Mouse (Mus musculus): ENCODE data around the gene Ahcyl2. TPM values are rescaled to one million over a fixed set of nuclear protein-coding genes. Genes with fewer than 3 reads are reported as not detected.

Gene Ahcyl2
- polyA plus RNA-seq, 1 experiment, result 0.34 TPM

- Histone ChIP-seq H3K9me3 (ENCODE audit: control insufficient read depth, low read length) (no peaks in the 10 kb centered on the region), H3K4me1 (ENCODE audit: control insufficient read depth) (no peaks in the 10 kb centered on the region), H3K36me3 (ENCODE audit: control insufficient read depth) (peaks cover 2% of the 10 kb centered on the region; the same call in 1 of the 2 replicates), H3K4me3 (replicated peaks) (no peak overlapping the region), H3K27me3 (ENCODE audit: control insufficient read depth) (no peaks in the 10 kb centered on the region)
- TF ChIP-seq GATA1 (IDR thresholded peaks at IDR 0.05; ENCODE audit: low read length), result no peak
- TF ChIP-seq TAL1 (IDR thresholded peaks at IDR 0.05; ENCODE audit: low read length), result no peak
These were observed 51.5 kb downstream of the Ahcyl2 start for GRCm38 (mm10) chr6:29819309-29819708.

DNA sequence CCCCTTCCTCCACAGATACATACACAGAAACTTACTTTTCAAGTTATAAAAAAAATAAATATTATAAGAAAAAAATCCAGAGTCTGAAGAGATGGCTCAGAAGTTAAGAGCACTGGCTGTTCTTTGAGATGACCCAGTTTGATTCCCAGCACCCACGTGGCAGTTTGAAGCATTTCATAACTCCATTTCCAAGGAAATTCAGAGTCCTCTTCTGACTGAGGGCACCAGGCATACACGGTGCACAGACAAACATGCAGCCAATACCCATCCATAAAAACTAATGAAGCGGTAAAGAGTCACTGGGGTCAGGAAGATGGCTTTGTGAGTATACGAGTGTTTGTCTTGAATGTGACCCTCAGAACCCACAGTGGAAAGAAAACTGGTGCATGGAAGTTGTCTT, 52.5 kb downstream of the Ahcyl2 start:
- H3K27me3 ChIP-seq (ENCODE audit: control insufficient read depth), result no peaks in the 10 kb centered on the region
- TF ChIP-seq TAL1 (IDR thresholded peaks at IDR 0.05; ENCODE audit: low read length) (no peak), GATA1 (IDR thresholded peaks at IDR 0.05; ENCODE audit: low read length) (no peak)
- H3K9me3 ChIP-seq (ENCODE audit: control insufficient read depth, low read length), result no peaks in the 10 kb centered on the region
- no peaks in the 10 kb centered on the region for H3K4me1 ChIP-seq (ENCODE audit: control insufficient read depth)
- H3K4me3 ChIP-seq (replicated peaks), result no peak overlapping the region
- peaks cover 2% of the 10 kb centered on the region; the same call in 1 of the 2 replicates for H3K36me3 ChIP-seq (ENCODE audit: control insufficient read depth)

GRCm38 (mm10) chr6:29820926-29821325, 53.1 kb downstream of the Ahcyl2 start:
- H3K27me3 ChIP-seq (ENCODE audit: control insufficient read depth), result no peaks in the 10 kb centered on the region
- H3K36me3 ChIP-seq (ENCODE audit: control insufficient read depth), result peaks cover 2% of the 10 kb centered on the region; the same call in 1 of the 2 replicates
- H3K4me3 ChIP-seq (replicated peaks), result no peak overlapping the region
- no peaks in the 10 kb centered on the region for H3K9me3 ChIP-seq (ENCODE audit: control insufficient read depth, low read length)
- no peaks in the 10 kb centered on the region for H3K4me1 ChIP-seq (ENCODE audit: control insufficient read depth)
- no peak for TF ChIP-seq GATA1 (IDR thresholded peaks at IDR 0.05; ENCODE audit: low read length)
- no peak for TF ChIP-seq TAL1 (IDR thresholded peaks at IDR 0.05; ENCODE audit: low read length)

- TF ChIP-seq GATA1 (IDR thresholded peaks at IDR 0.05; ENCODE audit: low read length), result no peak
- TF ChIP-seq TAL1 (IDR thresholded peaks at IDR 0.05; ENCODE audit: low read length), result no peak
- Histone ChIP-seq H3K4me1 (ENCODE audit: control insufficient read depth) (no peaks in the 10 kb centered on the region), H3K27me3 (ENCODE audit: control insufficient read depth) (no peaks in the 10 kb centered on the region), H3K4me3 (replicated peaks) (no peak overlapping the region), H3K36me3 (ENCODE audit: control insufficient read depth) (peaks cover 2% of the 10 kb centered on the region; the same call in 1 of the 2 replicates), H3K9me3 (ENCODE audit: control insufficient read depth, low read length) (no peaks in the 10 kb centered on the region)
These were observed 54.0 kb downstream of the Ahcyl2 start for GRCm38 (mm10) chr6:29821770-29822169.

- TF ChIP-seq GATA1 (IDR thresholded peaks at IDR 0.05; ENCODE audit: low read length), result no peak
- no peak for TF ChIP-seq TAL1 (IDR thresholded peaks at IDR 0.05; ENCODE audit: low read length)
These were observed 57.5 kb downstream of the Ahcyl2 start for GRCm38 (mm10) chr6:29825302-29825701.

DNA sequence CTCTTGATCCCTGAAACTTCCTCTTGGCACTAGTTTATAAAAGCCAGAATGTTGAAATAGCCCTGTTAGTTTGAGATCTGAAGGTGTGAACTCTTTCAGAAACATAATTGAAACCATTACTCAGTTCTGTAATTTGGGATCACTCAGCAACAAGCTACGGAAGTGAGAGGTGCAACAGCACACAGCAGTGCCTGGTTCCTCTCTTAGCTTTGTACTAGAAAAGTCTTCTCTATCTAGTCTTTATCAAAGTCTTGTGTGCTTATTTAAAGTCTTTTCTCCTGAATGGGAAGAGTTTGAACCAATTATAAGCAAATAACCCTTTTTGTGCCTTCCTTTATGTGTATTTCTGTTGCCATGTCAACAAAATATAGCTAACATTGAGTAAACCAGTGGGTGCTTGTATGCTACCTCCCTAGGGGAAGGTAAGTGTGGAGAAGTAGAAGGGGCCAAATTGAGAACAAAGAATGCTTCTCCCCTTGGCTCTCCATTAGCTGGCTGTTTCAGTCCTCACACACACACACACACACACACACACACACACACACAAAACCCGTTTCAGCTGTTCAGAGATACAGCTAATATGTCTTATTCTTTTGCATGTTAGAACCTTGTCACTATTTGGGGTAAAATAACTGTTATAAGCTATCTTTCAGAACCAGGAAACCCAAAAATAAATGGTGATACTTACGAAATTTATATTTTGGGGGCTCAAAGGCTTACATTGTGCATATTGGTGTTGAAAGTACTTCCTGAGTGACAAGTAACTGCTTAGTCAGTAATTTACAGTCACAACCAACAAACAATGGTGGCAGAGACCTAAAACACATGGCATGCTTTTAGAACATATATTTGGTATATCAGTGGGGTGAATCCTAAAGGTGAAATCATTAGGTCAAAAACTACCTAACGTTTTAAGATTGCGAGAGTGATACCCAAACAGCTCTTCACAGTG, 59.8 kb downstream of the Ahcyl2 start:
- no peaks in the 10 kb centered on the region for H3K9me3 ChIP-seq (ENCODE audit: control insufficient read depth, low read length)
- H3K36me3 ChIP-seq (ENCODE audit: control insufficient read depth), result no peaks in the 10 kb centered on the region
- no peaks in the 10 kb centered on the region for H3K4me1 ChIP-seq (ENCODE audit: control insufficient read depth)
- no peaks in the 10 kb centered on the region for H3K27me3 ChIP-seq (ENCODE audit: control insufficient read depth)
- TF ChIP-seq TAL1 (IDR thresholded peaks at IDR 0.05; ENCODE audit: low read length), result no peak
- TF ChIP-seq GATA1 (IDR thresholded peaks at IDR 0.05; ENCODE audit: low read length), result no peak
- no peak overlapping the region for H3K4me3 ChIP-seq (replicated peaks)

More at GRCm38 (mm10) chr6:29825302-29825701, 57.5 kb downstream of the Ahcyl2 start:
- Histone ChIP-seq H3K27me3 (ENCODE audit: control insufficient read depth) (no peaks in the 10 kb centered on the region), H3K36me3 (ENCODE audit: control insufficient read depth) (peaks cover 2% of the 10 kb centered on the region; the same call in 1 of the 2 replicates), H3K9me3 (ENCODE audit: control insufficient read depth, low read length) (no peaks in the 10 kb centered on the region), H3K4me3 (replicated peaks) (no peak overlapping the region), H3K4me1 (ENCODE audit: control insufficient read depth) (no peaks in the 10 kb centered on the region)

DNA sequence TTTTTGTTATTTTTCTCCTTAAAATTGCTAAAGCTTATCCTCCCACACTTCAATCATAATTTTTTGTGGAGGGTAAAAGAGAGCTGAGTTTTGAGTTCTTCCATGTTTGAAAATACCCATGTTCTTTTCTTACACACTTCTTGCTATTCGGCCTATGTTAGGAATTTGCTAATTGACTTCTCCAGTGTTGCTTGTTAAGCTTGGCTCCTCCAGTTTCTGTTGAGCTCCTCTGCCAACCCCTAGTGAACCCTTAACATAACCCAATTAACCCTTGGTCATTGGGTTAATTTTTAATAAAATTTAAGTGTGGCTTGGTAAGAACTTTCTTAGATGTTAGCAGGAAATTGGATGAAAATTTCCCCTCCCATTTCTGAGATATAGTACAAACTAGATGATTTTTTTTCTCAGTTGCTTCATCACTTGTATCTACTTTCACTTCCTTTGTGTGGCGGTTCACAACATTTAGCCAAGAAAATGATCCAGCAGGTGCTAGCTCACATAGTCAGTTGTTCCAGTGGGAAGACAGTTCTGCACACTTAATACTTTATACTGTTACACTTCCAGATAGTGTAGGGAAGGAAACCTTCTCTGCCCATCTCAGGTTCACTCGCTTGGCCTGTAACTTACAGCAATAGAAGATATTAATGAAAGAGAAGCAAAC, 60.9 kb downstream of the Ahcyl2 start:
- no peaks in the 10 kb centered on the region for H3K27me3 ChIP-seq (ENCODE audit: control insufficient read depth)
- no peak overlapping the region for H3K4me3 ChIP-seq (replicated peaks)
- H3K36me3 ChIP-seq (ENCODE audit: control insufficient read depth), result no peaks in the 10 kb centered on the region
- H3K4me1 ChIP-seq (ENCODE audit: control insufficient read depth), result no peaks in the 10 kb centered on the region
- no peak for TF ChIP-seq TAL1 (IDR thresholded peaks at IDR 0.05; ENCODE audit: low read length)
- no peak for TF ChIP-seq GATA1 (IDR thresholded peaks at IDR 0.05; ENCODE audit: low read length)
- no peaks in the 10 kb centered on the region for H3K9me3 ChIP-seq (ENCODE audit: control insufficient read depth, low read length)

DNA sequence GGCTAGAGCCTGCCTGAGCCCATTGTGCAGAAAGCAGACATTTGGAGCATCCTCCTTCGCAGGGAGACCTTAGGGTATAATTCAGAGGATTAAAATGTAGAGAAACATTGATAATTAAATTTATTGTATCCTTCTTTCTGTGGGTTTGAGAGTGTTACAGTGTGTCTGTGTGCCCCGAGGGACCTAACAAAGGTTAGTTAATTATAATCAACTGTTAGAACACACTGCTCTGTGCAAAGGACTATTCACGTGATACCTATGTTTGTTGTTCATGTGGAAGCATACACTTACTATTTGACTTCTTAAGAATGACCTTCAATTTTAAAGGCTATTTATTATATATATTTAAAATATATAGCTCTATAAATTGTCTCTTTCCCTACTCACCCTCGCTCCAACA, 64.5 kb downstream of the Ahcyl2 start:
- peaks cover 6% of the 10 kb centered on the region for H3K4me1 ChIP-seq (ENCODE audit: control insufficient read depth)
- no peaks in the 10 kb centered on the region for H3K9me3 ChIP-seq (ENCODE audit: control insufficient read depth, low read length)
- H3K36me3 ChIP-seq (ENCODE audit: control insufficient read depth), result no peaks in the 10 kb centered on the region
- no peak overlapping the region for H3K4me3 ChIP-seq (replicated peaks)
- H3K27me3 ChIP-seq (ENCODE audit: control insufficient read depth), result no peaks in the 10 kb centered on the region
- TF ChIP-seq GATA1 (IDR thresholded peaks at IDR 0.05; ENCODE audit: low read length) (no peak), TAL1 (IDR thresholded peaks at IDR 0.05; ENCODE audit: low read length) (no peak)

GRCm38 (mm10) chr6:29833117-29833516, 65.3 kb downstream of the Ahcyl2 start:
- TF ChIP-seq GATA1 (IDR thresholded peaks at IDR 0.05; ENCODE audit: low read length) (no peak), TAL1 (IDR thresholded peaks at IDR 0.05; ENCODE audit: low read length) (no peak)
- Histone ChIP-seq H3K4me3 (replicated peaks) (no peak overlapping the region), H3K27me3 (ENCODE audit: control insufficient read depth) (no peaks in the 10 kb centered on the region), H3K9me3 (ENCODE audit: control insufficient read depth, low read length) (no peaks in the 10 kb centered on the region), H3K36me3 (ENCODE audit: control insufficient read depth) (no peaks in the 10 kb centered on the region), H3K4me1 (ENCODE audit: control insufficient read depth) (peaks cover 6% of the 10 kb centered on the region)

All from erythroblast, embryonic 14.5 days (primary cell).